Mouse (Mus musculus) retina, embryonic 14.5 days (tissue): ENCODE data around the gene Abcf2.

Experiments
- DNase-seq: peaks from one replicate; pipeline ENCODE4 v3.0.0-alpha.2; 2015; ENCODE audit warnings: low spot score

Abcf2 gene

DNA sequence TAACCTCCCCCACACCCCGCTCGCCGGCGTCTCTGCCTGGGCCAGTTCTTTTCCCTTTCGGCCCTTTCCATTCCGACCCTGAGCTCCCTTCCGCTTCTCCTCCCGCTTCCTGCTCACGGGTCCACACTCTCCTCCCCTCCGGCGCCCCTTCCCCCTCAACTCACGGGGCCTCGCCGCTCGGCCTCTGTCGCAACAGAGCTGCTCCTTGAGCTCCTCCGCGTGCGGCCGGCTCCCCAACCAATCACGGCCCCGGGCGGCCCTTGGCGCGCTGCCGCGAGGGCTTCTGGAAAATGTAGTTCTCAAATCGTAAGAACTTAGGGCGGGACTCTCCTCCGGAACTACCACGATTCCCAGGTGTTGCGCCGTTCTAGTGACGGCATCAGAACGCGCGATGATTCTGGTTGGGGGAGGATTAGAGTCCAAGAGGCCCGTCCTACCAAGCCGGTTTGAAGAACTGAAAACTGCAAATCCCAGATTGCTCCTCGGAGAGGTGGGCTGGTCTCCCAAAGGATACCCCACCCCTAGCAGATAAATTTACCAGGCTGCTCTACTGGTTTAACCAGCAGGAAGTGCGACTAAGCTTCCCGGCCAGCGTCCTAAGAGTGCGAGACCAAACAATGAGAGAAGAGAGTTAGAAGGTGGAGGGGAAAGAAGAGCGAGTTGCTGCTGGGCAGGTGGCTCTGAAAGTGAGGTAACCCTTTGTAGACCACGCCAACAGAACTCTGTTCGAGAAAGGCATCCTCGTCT, at the start of gene Abcf2:
Gene Abcf2, minus strand, starts transcription at position 285 of the 747 bp plus-strand sequence.
- DNase-seq: peak; percentile 100

DNA sequence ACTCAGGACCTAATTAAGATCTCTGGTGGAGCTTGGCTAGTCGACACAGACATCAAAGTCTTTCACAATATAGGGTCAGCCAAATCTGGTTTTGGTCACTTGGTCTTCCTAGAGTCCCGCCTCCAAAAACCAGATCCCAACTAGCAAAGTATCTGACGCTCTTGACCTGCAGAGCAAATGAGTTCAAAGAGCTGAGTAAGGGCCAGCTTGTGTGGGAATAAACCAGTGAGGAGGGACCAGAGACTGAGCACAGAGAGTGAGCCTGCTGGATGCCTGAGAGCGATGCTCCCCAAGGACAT, 47.5 kb upstream of the Abcf2 start:
- DNase-seq: no peak

DNA sequence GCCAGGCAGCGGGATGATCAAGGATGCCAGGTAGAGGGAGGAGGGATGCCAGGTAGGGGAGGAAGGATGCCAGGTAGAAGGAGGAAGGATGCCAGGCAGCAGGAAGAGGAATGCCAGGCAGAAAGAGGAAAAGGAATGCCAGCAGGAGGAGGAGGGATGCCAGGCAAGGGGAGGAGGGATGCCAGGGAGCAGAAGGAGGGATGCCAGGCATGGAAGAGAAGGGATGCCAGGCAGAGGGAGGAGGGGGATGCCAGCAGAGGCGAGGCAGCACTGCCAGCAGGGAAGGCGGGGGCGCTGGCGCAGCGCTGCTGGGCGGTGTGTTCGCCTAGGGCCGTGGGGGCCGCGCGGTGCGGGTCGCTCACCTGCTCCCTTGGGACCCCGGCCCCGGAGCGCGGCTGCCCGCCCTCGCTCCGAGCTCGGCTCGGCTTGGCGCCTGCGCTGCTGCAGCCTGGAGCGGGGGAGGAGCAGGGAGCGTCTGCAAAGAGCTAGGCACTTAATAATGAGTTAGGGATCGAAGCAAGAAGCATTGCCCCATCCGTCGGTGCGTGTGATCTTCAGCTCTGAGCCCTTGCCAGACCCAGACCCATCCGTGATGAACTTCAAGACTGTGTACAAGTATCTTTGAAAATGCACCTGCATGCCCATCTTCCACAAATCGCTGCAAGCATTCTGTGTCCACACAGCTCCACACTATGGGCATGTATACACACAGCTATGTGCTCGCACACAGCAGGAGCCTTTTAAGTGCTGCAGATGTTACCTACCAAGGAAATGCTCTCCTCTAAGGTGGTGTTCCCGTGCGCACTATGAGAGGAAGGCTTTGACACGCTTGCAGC, 46.9 kb upstream of the Abcf2 start, which contains the start of gene Smarcd3:
Gene Smarcd3, minus strand, starts transcription at position 426 of the 836 bp plus-strand sequence.
- DNase-seq: peak; percentile 81

DNA sequence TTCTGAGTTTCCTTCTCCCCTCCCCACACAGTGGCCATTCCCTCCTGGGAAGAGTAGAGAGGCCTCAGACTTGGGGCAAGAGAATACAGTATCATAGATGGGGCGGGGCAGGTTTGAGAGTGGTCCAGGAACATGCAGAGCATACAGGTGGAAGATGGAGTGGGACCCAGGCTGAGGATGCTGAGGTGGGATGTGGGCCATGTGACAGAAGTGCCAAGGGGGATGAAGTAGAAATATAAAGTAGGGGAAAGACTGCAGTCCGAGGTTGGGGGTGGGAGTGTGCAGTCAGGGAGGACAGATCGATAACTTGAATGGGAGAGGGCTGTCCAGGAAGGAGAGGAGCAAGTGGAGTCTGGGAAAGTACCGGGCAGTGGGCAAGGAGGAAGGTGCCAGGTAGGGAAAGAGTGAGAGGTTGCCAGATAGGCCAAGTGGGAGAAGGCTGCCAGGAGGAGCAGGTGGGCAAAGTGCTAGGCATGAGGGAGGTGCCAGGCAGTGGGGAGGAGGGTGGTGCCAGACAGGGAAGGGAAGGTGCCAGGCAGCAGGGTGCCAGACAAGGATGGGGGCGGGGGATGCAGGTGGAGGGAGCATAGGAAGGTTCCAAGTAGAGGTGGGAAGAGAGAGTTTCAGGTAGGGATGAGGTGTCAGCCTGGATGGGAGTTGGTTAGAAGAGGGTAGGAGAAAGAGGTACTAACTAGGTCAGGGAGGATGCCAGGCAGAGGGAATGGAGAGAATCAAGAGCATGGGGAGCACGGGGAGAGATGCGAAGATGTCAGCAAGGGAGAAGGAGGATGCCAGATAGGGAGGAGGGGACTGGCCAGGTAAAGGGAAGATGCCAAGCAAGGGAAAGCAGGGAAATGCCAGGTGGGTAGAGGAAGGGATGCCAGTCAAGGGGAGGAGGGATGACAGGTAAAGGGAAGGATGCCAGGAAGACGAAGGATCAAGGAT, 46.0 kb upstream of the Abcf2 start:
- DNase-seq: no peak

DNA sequence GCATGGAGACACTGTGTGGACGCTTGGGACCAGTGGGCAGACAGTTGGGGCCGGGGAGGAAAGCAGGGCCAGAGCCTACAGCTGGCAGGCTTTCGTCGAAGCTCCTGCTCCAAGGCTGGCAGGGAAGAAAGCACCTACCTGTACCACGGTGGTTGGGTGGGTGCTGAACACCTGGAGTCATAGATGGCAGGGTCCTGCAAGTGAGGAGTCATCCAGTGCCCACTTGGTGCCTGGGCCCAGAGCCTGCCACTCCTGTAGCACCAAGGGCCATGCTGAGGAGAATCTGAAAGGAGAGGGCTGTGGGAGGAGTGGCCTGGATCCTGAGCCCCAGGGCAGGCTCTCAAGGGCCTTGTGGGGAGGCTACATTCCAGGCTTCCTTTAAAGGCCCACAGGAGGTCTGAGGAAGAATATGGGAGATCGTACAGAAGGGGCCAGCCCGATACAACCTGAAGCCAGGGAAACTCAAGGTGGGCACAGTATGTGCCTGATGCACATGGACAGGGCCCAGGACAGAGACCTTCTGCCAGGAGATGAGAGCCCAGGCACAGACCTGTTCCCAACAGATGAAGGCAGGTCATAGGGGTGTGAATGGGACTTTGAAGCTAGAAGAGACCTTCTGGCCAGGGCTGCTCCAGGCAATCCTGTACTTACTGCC, 45.2 kb upstream of the Abcf2 start:
- DNase-seq: no peak

DNA sequence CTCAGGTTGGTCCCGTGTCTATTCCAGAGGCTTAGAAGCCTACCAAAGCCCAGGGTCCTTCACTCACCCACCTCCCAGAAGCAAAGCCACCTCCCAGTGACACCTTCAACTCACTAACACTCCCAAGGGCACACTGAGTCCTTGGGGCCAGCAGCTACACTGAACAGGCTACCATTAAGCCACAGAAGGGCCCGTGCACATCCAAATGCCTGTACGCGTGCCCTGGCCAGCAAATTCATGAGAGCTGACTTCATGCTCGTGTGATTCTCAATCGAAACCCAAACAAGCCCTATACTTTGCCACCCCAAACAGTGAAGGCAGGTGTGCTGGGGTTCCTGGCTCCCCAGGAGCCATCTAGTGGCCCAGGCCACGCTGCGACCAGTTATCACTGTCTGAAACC, 43.4 kb upstream of the Abcf2 start:
- no peak for DNase-seq

- no peak for DNase-seq
Observed at GRCm38 (mm10) chr5:24620116-24620515, 42.8 kb upstream of the Abcf2 start.

GRCm38 (mm10) chr5:24618921-24619320, 41.7 kb upstream of the Abcf2 start:
- no peak for DNase-seq

DNA sequence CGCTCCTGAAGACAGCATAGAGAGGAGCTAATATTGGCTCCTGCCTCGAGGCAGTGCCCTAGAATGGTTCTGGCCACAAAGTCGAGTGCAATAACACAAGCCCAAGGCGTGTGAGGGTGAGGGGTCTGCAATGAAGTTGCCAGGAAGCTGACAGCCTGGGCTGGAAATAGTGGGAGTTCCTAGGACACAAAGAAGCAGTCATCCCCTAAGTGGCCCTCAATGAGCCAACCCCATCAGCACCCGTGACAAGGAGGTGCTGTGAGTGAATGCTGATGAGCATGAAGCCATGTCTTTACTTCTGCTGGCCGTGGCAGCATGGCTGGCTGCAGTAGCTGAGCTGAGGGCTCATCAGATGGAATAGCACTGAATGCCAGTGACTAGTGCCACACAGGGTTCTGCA, 37.8 kb upstream of the Abcf2 start:
- DNase-seq: no peak

DNA sequence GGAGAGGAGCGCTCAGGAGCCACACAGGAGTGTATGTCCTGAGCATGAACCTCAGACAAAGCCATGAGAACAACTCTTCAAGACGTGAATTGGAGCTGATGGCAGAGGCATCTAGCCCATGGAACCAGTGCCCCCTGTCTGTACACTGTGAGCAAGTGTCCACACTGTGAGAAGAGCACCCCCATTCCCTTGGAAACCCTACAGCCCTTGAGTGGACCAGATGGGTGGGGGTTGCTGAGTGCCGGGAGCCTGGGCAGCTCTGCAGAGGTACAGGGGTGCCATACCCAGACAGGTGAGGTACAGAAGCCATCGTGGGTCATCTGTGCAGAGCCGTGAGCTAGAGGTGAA, 35.0 kb upstream of the Abcf2 start:
- DNase-seq: no peak

GRCm38 (mm10) chr5:24611366-24612301, 34.4 kb upstream of the Abcf2 start:
- peak; percentile 39 for DNase-seq

- no peak for DNase-seq
Observed at GRCm38 (mm10) chr5:24609388-24609787, 32.1 kb upstream of the Abcf2 start.

DNA sequence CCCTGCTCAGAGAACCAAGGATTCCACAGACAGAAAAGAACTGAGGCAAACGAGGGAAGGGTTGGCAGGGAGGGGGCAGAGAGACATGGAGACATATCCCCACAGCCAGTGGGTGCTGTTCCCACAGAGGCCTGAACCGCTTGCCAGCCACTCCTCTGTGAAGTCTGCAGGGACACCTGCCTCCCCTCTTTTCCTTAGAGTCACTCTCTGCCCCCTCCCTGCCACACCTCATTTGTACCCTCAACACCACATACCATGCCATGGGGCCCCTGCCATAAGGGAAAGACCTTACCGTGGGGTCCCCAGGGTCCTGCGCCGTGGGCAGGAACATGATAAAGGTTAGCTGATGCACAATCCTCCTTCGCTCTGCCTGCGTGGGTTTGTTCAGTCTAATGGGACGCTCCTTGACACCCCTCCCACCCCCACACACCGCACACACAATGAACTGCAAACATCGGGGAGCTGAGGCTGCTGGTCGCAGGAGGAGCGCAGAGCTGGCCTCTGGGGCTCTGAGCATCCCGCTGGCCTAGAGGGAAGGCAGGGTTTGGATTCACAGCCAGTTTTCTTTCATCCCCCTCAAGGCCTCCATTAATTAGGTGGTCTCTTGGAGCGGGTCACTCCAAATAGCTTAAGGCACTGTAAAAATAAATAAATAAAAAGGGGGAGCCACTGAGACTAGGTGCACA, 28.9 kb upstream of the Abcf2 start:
- peak; percentile 38 for DNase-seq

DNA sequence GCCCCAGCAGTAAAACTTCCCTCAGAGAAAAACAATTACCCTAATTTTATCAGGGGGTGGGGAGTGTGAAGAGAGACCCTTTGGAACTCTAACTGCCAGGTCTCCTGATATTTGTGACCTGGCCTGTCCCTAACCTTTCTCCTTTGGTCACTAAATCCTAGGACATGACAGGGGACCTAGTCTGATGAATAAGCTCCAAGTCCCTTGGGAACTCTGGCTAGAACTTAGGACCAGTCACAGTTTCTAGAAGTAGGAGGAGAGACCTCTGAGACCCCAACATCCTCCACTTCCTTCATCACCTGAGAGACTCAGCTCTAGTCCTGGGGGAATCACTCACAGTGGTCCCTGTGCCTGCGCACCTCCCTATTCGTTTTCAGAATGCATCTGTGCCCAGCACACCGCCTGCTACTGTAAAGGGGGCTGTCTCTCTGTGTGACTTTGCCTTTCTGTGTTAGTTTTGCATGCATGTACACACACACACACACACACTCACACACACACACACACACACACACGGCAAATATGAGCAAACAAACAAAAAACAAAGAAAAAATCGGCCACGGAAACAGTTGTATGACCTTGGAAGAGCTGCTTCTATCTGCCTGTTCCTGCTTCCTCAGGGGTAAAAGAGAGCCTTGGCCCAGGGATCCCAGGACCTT, 28.2 kb upstream of the Abcf2 start:
- peak; percentile 55 for DNase-seq

GRCm38 (mm10) chr5:24604656-24605100, 27.4 kb upstream of the Abcf2 start:
- peak; percentile 91 for DNase-seq

DNA sequence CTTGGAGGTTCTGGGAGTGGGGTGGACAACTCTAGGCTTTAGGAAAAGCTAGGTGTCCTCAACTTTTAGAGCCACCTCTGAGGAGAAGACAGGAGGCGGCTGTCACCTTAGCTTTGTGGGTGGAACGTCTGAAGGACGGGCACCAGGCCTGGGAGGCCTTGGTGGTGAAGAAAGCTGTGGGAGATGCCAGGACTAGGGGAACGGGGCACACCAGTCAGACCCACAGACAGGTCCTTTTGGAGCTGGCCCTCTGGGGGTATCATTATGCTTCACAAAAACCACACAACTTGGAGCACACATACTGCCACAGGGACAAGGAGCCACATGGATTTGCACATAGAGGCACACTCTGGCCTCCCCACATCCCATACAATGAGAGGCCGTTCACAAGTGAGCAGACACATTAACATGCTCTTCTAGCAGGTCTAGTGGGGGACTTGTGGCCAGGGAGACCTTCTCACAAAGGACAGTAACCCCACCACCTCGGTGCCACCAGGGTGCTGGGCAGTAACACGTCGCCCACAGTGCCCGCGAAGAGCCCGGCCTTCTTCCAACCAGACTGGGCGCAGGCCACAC, 26.9 kb upstream of the Abcf2 start:
- no peak for DNase-seq

GRCm38 (mm10) chr5:24603431-24604010, 26.3 kb upstream of the Abcf2 start:
- no peak for DNase-seq

GRCm38 (mm10) chr5:24602751-24603343, 25.6 kb upstream of the Abcf2 start:
- DNase-seq: peak; percentile 82
